Mouse (Mus musculus): ENCODE data around the gene B3gnt7. TPM values are rescaled to one million over a fixed set of nuclear protein-coding genes. Genes with fewer than 3 reads are reported as not detected.

B3gnt7 gene
- polyA plus RNA-seq, 1 experiment from 2014 or later, result 6.7 TPM

- Histone ChIP-seq H3K27ac (ENCODE audit: low read length) (0 out of 2 replicates have a peak overlapping the region, but pooled peaks have one; percentile 21), H3K9ac (ENCODE audit: low read depth, low read length) (no peak overlapping the region), H3K36me3 (ENCODE audit: control insufficient read depth, insufficient read depth, low read length) (no peaks in the 10 kb centered on the region), H3K4me1 (ENCODE audit: control insufficient read depth, insufficient read depth, low read length) (peaks cover 6% of the 10 kb centered on the region; the same call in 1 of the 2 replicates), H3K27me3 (replicated peaks; ENCODE audit: control insufficient read depth, insufficient read depth, low read length) (no peaks in the 10 kb centered on the region), H3K4me2 (ENCODE audit: low read depth, low read length) (no peak overlapping the region), H3K9me3 (ENCODE audit: control insufficient read depth, low read length) (no peaks in the 10 kb centered on the region), H3K4me3 (ENCODE audit: low read length) (no peak overlapping the region)
- WGBS, result 49% methylated on average over 6 of the region's 6 CpGs
- ATAC-seq, result peak; percentile 64
Measured at GRCm38 (mm10) chr1:86271707-86272106, 30.9 kb upstream of the B3gnt7 start.

GRCm38 (mm10) chr1:86277055-86277454, 25.6 kb upstream of the B3gnt7 start:
- no peaks in the 10 kb centered on the region for H3K27me3 ChIP-seq (replicated peaks; ENCODE audit: control insufficient read depth, insufficient read depth, low read length)
- no peak overlapping the region for H3K9ac ChIP-seq (ENCODE audit: low read depth, low read length)
- H3K4me1 ChIP-seq (ENCODE audit: control insufficient read depth, insufficient read depth, low read length), result peaks cover 8% of the 10 kb centered on the region; the same call in 1 of the 2 replicates
- H3K4me3 ChIP-seq (ENCODE audit: low read length), result no peak overlapping the region
- H3K4me2 ChIP-seq (ENCODE audit: low read depth, low read length), result no peak overlapping the region
- H3K36me3 ChIP-seq (ENCODE audit: control insufficient read depth, insufficient read depth, low read length), result no peaks in the 10 kb centered on the region
- 80% methylated on average over 5 of the region's 5 CpGs for WGBS
- H3K27ac ChIP-seq (ENCODE audit: low read length), result no peak overlapping the region
- peak; percentile 22; the same call in 1 of the 2 replicates for ATAC-seq
- no peaks in the 10 kb centered on the region for H3K9me3 ChIP-seq (ENCODE audit: control insufficient read depth, low read length)

- H3K9ac ChIP-seq (ENCODE audit: low read depth, low read length), result no peak overlapping the region
- peak; percentile 73 for ATAC-seq
- 67% methylated on average over 11 of the region's 11 CpGs for WGBS
- H3K4me1 ChIP-seq (ENCODE audit: control insufficient read depth, insufficient read depth, low read length), result peaks cover 8% of the 10 kb centered on the region; the same call in 1 of the 2 replicates
- H3K27me3 ChIP-seq (replicated peaks; ENCODE audit: control insufficient read depth, insufficient read depth, low read length), result no peaks in the 10 kb centered on the region
- H3K4me3 ChIP-seq (ENCODE audit: low read length), result no peak overlapping the region
- H3K36me3 ChIP-seq (ENCODE audit: control insufficient read depth, insufficient read depth, low read length), result no peaks in the 10 kb centered on the region
- peak overlapping the region; percentile 55 for H3K27ac ChIP-seq (ENCODE audit: low read length)
- no peak overlapping the region for H3K4me2 ChIP-seq (ENCODE audit: low read depth, low read length)
- H3K9me3 ChIP-seq (ENCODE audit: control insufficient read depth, low read length), result no peaks in the 10 kb centered on the region
Measured at GRCm38 (mm10) chr1:86281781-86282536, 20.7 kb upstream of the B3gnt7 start.

GRCm38 (mm10) chr1:86284101-86284500, 18.5 kb upstream of the B3gnt7 start:
- Histone ChIP-seq H3K9me3 (ENCODE audit: control insufficient read depth, low read length) (no peaks in the 10 kb centered on the region), H3K9ac (ENCODE audit: low read depth, low read length) (no peak overlapping the region), H3K4me2 (ENCODE audit: low read depth, low read length) (no peak overlapping the region), H3K36me3 (ENCODE audit: control insufficient read depth, insufficient read depth, low read length) (no peaks in the 10 kb centered on the region), H3K4me3 (ENCODE audit: low read length) (no peak overlapping the region), H3K27me3 (replicated peaks; ENCODE audit: control insufficient read depth, insufficient read depth, low read length) (no peaks in the 10 kb centered on the region), H3K27ac (ENCODE audit: low read length) (no peak overlapping the region), H3K4me1 (ENCODE audit: control insufficient read depth, insufficient read depth, low read length) (0 out of 2 replicates have a peak, but pooled peaks cover 3% of the 10 kb centered on the region)
- WGBS, result 87% methylated on average over 5 of the region's 5 CpGs
- ATAC-seq, result no peak

GRCm38 (mm10) chr1:86285295-86285694, 17.3 kb upstream of the B3gnt7 start:
- Histone ChIP-seq H3K36me3 (ENCODE audit: control insufficient read depth, insufficient read depth, low read length) (no peaks in the 10 kb centered on the region), H3K4me2 (ENCODE audit: low read depth, low read length) (no peak overlapping the region), H3K4me3 (ENCODE audit: low read length) (no peak overlapping the region), H3K4me1 (ENCODE audit: control insufficient read depth, insufficient read depth, low read length) (0 out of 2 replicates have a peak, but pooled peaks cover 3% of the 10 kb centered on the region), H3K9ac (ENCODE audit: low read depth, low read length) (no peak overlapping the region), H3K27me3 (replicated peaks; ENCODE audit: control insufficient read depth, insufficient read depth, low read length) (no peaks in the 10 kb centered on the region), H3K9me3 (ENCODE audit: control insufficient read depth, low read length) (no peaks in the 10 kb centered on the region), H3K27ac (ENCODE audit: low read length) (no peak overlapping the region)
- WGBS, result 74% methylated on average over 6 of the region's 6 CpGs
- no peak for ATAC-seq

GRCm38 (mm10) chr1:86287473-86287872, 15.2 kb upstream of the B3gnt7 start:
- WGBS, result 66% methylated on average over 4 of the region's 4 CpGs
- no peaks in the 10 kb centered on the region for H3K27me3 ChIP-seq (replicated peaks; ENCODE audit: control insufficient read depth, insufficient read depth, low read length)
- 0 out of 2 replicates have a peak, but pooled peaks cover 3% of the 10 kb centered on the region for H3K4me1 ChIP-seq (ENCODE audit: control insufficient read depth, insufficient read depth, low read length)
- no peak overlapping the region for H3K4me2 ChIP-seq (ENCODE audit: low read depth, low read length)
- no peak overlapping the region for H3K9ac ChIP-seq (ENCODE audit: low read depth, low read length)
- H3K36me3 ChIP-seq (ENCODE audit: control insufficient read depth, insufficient read depth, low read length), result no peaks in the 10 kb centered on the region
- peak overlapping the region; percentile 11; the same call in 1 of the 2 replicates for H3K27ac ChIP-seq (ENCODE audit: low read length)
- ATAC-seq, result peak; percentile 87
- H3K9me3 ChIP-seq (ENCODE audit: control insufficient read depth, low read length), result no peaks in the 10 kb centered on the region
- no peak overlapping the region for H3K4me3 ChIP-seq (ENCODE audit: low read length)

GRCm38 (mm10) chr1:86290452-86290851, 12.2 kb upstream of the B3gnt7 start:
- no peaks in the 10 kb centered on the region for H3K9me3 ChIP-seq (ENCODE audit: control insufficient read depth, low read length)
- no peaks in the 10 kb centered on the region for H3K36me3 ChIP-seq (ENCODE audit: control insufficient read depth, insufficient read depth, low read length)
- no peak overlapping the region for H3K9ac ChIP-seq (ENCODE audit: low read depth, low read length)
- H3K4me1 ChIP-seq (ENCODE audit: control insufficient read depth, insufficient read depth, low read length), result peaks cover 3% of the 10 kb centered on the region; the same call in 1 of the 2 replicates
- no peaks in the 10 kb centered on the region for H3K27me3 ChIP-seq (replicated peaks; ENCODE audit: control insufficient read depth, insufficient read depth, low read length)
- H3K4me2 ChIP-seq (ENCODE audit: low read depth, low read length), result no peak overlapping the region
- H3K4me3 ChIP-seq (ENCODE audit: low read length), result no peak overlapping the region
- ATAC-seq, result no peak
- H3K27ac ChIP-seq (ENCODE audit: low read length), result no peak overlapping the region
- 55% methylated on average over 3 of the region's 3 CpGs for WGBS

- Histone ChIP-seq H3K4me1 (ENCODE audit: control insufficient read depth, insufficient read depth, low read length) (no peaks in the 10 kb centered on the region; the same call in 1 of the 2 replicates), H3K9ac (ENCODE audit: low read depth, low read length) (no peak overlapping the region), H3K4me3 (ENCODE audit: low read length) (no peak overlapping the region), H3K9me3 (ENCODE audit: control insufficient read depth, low read length) (no peaks in the 10 kb centered on the region), H3K27ac (ENCODE audit: low read length) (no peak overlapping the region), H3K36me3 (ENCODE audit: control insufficient read depth, insufficient read depth, low read length) (no peaks in the 10 kb centered on the region), H3K4me2 (ENCODE audit: low read depth, low read length) (no peak overlapping the region), H3K27me3 (replicated peaks; ENCODE audit: control insufficient read depth, insufficient read depth, low read length) (no peaks in the 10 kb centered on the region)
- WGBS, result 92% methylated on average over 3 of the region's 3 CpGs
- no peak for ATAC-seq
Measured at GRCm38 (mm10) chr1:86293091-86293490, 9.5 kb upstream of the B3gnt7 start.

- Histone ChIP-seq H3K4me2 (ENCODE audit: low read depth, low read length) (no peak overlapping the region), H3K27me3 (replicated peaks; ENCODE audit: control insufficient read depth, insufficient read depth, low read length) (no peaks in the 10 kb centered on the region), H3K36me3 (ENCODE audit: control insufficient read depth, insufficient read depth, low read length) (no peaks in the 10 kb centered on the region), H3K9me3 (ENCODE audit: control insufficient read depth, low read length) (no peaks in the 10 kb centered on the region), H3K9ac (ENCODE audit: low read depth, low read length) (no peak overlapping the region), H3K4me1 (ENCODE audit: control insufficient read depth, insufficient read depth, low read length) (no peaks in the 10 kb centered on the region; the same call in 1 of the 2 replicates), H3K4me3 (ENCODE audit: low read length) (no peak overlapping the region), H3K27ac (ENCODE audit: low read length) (no peak overlapping the region)
- 87% methylated on average over 5 of the region's 5 CpGs for whole genome bisulfite sequencing
- ATAC-seq, result 0 out of 2 replicates have a peak, but pooled peaks have one; percentile 34
Measured at GRCm38 (mm10) chr1:86293868-86294267, 8.8 kb upstream of the B3gnt7 start.
